Mouse (Mus musculus): ENCODE results near the gene Vhl. TPM values are rescaled to one million over a fixed set of nuclear protein-coding genes. Genes with fewer than 3 reads are reported as not detected.

Vhl gene
- polyA plus RNA-seq, 1 experiment from 2014 or later = 97.1 TPM

GRCm38 (mm10) chr6:113654753-113655397, 31.1 kb downstream of the Vhl start:
- H3K27ac ChIP-seq (ENCODE audit: low read depth, low read length) = no peak overlapping the region
- no peak overlapping the region for H3K9ac ChIP-seq (ENCODE audit: low read length)
- 86% methylated on average over 16 of the region's 16 CpGs for WGBS
- no peaks in the 10 kb centered on the region for H3K4me1 ChIP-seq (ENCODE audit: control insufficient read depth, insufficient read depth, low read length)
- DNase-seq (ENCODE audit: low spot score) (no peak), ATAC-seq (no peak)
- no peaks in the 10 kb centered on the region for H3K27me3 ChIP-seq (replicated peaks; ENCODE audit: control insufficient read depth, insufficient read depth, low read length)
- H3K4me2 ChIP-seq (ENCODE audit: low read length) = no peak overlapping the region
- no peak overlapping the region for H3K4me3 ChIP-seq (ENCODE audit: low read depth, low read length)
- H3K36me3 ChIP-seq (ENCODE audit: control insufficient read depth, insufficient read depth, low read length) = no peaks in the 10 kb centered on the region
- no peaks in the 10 kb centered on the region for H3K9me3 ChIP-seq (replicated peaks; ENCODE audit: control insufficient read depth, low read length)

GRCm38 (mm10) chr6:113655475-113655874, 31.7 kb downstream of the Vhl start:
- ATAC-seq = no peak
- no peak for DNase-seq (ENCODE audit: low spot score)
- 91% methylated on average over 3 of the region's 3 CpGs for WGBS

GRCm38 (mm10) chr6:113656847-113657246, 33.1 kb downstream of the Vhl start:
- DNase-seq (ENCODE audit: low spot score) (no peak), ATAC-seq (no peak)
- Histone ChIP-seq H3K4me3 (ENCODE audit: low read depth, low read length) (no peak overlapping the region), H3K9me3 (replicated peaks; ENCODE audit: control insufficient read depth, low read length) (no peaks in the 10 kb centered on the region), H3K4me1 (ENCODE audit: control insufficient read depth, insufficient read depth, low read length) (no peaks in the 10 kb centered on the region), H3K27ac (ENCODE audit: low read depth, low read length) (no peak overlapping the region), H3K4me2 (ENCODE audit: low read length) (no peak overlapping the region), H3K27me3 (replicated peaks; ENCODE audit: control insufficient read depth, insufficient read depth, low read length) (no peaks in the 10 kb centered on the region), H3K36me3 (ENCODE audit: control insufficient read depth, insufficient read depth, low read length) (no peaks in the 10 kb centered on the region), H3K9ac (ENCODE audit: low read length) (no peak overlapping the region)
- 81% methylated on average over 6 of the region's 6 CpGs for WGBS

More at GRCm38 (mm10) chr6:113655475-113655874, 31.7 kb downstream of the Vhl start:
- no peak overlapping the region for H3K27ac ChIP-seq (ENCODE audit: low read depth, low read length)
- H3K9ac ChIP-seq (ENCODE audit: low read length) = no peak overlapping the region
- H3K36me3 ChIP-seq (ENCODE audit: control insufficient read depth, insufficient read depth, low read length) = no peaks in the 10 kb centered on the region
- no peaks in the 10 kb centered on the region for H3K4me1 ChIP-seq (ENCODE audit: control insufficient read depth, insufficient read depth, low read length)
- H3K9me3 ChIP-seq (replicated peaks; ENCODE audit: control insufficient read depth, low read length) = no peaks in the 10 kb centered on the region
- no peak overlapping the region for H3K4me3 ChIP-seq (ENCODE audit: low read depth, low read length)
- H3K4me2 ChIP-seq (ENCODE audit: low read length) = no peak overlapping the region
- no peaks in the 10 kb centered on the region for H3K27me3 ChIP-seq (replicated peaks; ENCODE audit: control insufficient read depth, insufficient read depth, low read length)

- Histone ChIP-seq H3K36me3 (ENCODE audit: control insufficient read depth, insufficient read depth, low read length) (no peaks in the 10 kb centered on the region), H3K4me3 (ENCODE audit: low read depth, low read length) (no peak overlapping the region), H3K9me3 (replicated peaks; ENCODE audit: control insufficient read depth, low read length) (peaks cover 4% of the 10 kb centered on the region; the same call in 1 of the 2 replicates), H3K9ac (ENCODE audit: low read length) (no peak overlapping the region), H3K27ac (ENCODE audit: low read depth, low read length) (no peak overlapping the region), H3K27me3 (replicated peaks; ENCODE audit: control insufficient read depth, insufficient read depth, low read length) (no peaks in the 10 kb centered on the region), H3K4me1 (ENCODE audit: control insufficient read depth, insufficient read depth, low read length) (no peaks in the 10 kb centered on the region), H3K4me2 (ENCODE audit: low read length) (no peak overlapping the region)
- no peak for DNase-seq (ENCODE audit: low spot score)
- ATAC-seq = no peak
- WGBS = 72% methylated on average over 3 of the region's 3 CpGs
These were observed 34.5 kb downstream of the Vhl start for GRCm38 (mm10) chr6:113658226-113658625.

- Histone ChIP-seq H3K4me3 (ENCODE audit: low read depth, low read length) (no peak overlapping the region), H3K4me1 (ENCODE audit: control insufficient read depth, insufficient read depth, low read length) (no peaks in the 10 kb centered on the region), H3K9ac (ENCODE audit: low read length) (no peak overlapping the region), H3K27ac (ENCODE audit: low read depth, low read length) (no peak overlapping the region), H3K9me3 (replicated peaks; ENCODE audit: control insufficient read depth, low read length) (peaks cover 4% of the 10 kb centered on the region; the same call in 1 of the 2 replicates), H3K4me2 (ENCODE audit: low read length) (no peak overlapping the region), H3K36me3 (ENCODE audit: control insufficient read depth, insufficient read depth, low read length) (no peaks in the 10 kb centered on the region), H3K27me3 (replicated peaks; ENCODE audit: control insufficient read depth, insufficient read depth, low read length) (no peaks in the 10 kb centered on the region)
- ATAC-seq (no peak), DNase-seq (ENCODE audit: low spot score) (no peak)
- 73% methylated on average over 8 of the region's 8 CpGs for WGBS
These were observed 36.1 kb downstream of the Vhl start for GRCm38 (mm10) chr6:113659648-113660491.

GRCm38 (mm10) chr6:113660492-113661352, 37.0 kb downstream of the Vhl start:
- DNase-seq (ENCODE audit: low spot score) (no peak), ATAC-seq (no peak)
- Histone ChIP-seq H3K27ac (ENCODE audit: low read depth, low read length) (no peak overlapping the region), H3K9ac (ENCODE audit: low read length) (no peak overlapping the region), H3K9me3 (replicated peaks; ENCODE audit: control insufficient read depth, low read length) (peaks cover 4% of the 10 kb centered on the region; the same call in 1 of the 2 replicates), H3K27me3 (replicated peaks; ENCODE audit: control insufficient read depth, insufficient read depth, low read length) (no peaks in the 10 kb centered on the region), H3K4me2 (ENCODE audit: low read length) (no peak overlapping the region), H3K36me3 (ENCODE audit: control insufficient read depth, insufficient read depth, low read length) (no peaks in the 10 kb centered on the region), H3K4me3 (ENCODE audit: low read depth, low read length) (no peak overlapping the region), H3K4me1 (ENCODE audit: control insufficient read depth, insufficient read depth, low read length) (no peaks in the 10 kb centered on the region)
- WGBS = 79% methylated on average over 14 of the region's 14 CpGs

- Histone ChIP-seq H3K36me3 (ENCODE audit: control insufficient read depth, insufficient read depth, low read length) (no peaks in the 10 kb centered on the region), H3K9me3 (replicated peaks; ENCODE audit: control insufficient read depth, low read length) (peaks cover 4% of the 10 kb centered on the region; the same call in 1 of the 2 replicates), H3K4me2 (ENCODE audit: low read length) (no peak overlapping the region), H3K4me1 (ENCODE audit: control insufficient read depth, insufficient read depth, low read length) (no peaks in the 10 kb centered on the region), H3K27ac (ENCODE audit: low read depth, low read length) (no peak overlapping the region), H3K27me3 (replicated peaks; ENCODE audit: control insufficient read depth, insufficient read depth, low read length) (no peaks in the 10 kb centered on the region), H3K4me3 (ENCODE audit: low read depth, low read length) (no peak overlapping the region), H3K9ac (ENCODE audit: low read length) (no peak overlapping the region)
- DNase-seq (ENCODE audit: low spot score) = no peak
- ATAC-seq = no peak
- WGBS = 72% methylated on average over 12 of the region's 12 CpGs
These were observed 37.8 kb downstream of the Vhl start for GRCm38 (mm10) chr6:113661353-113662241.
